Mouse (Mus musculus) embryo, embryonic 9.5 days (tissue): Measurements from ENCODE around the gene Apol10b.
A peak's percentile ranks its signal among the peaks of the same experiment; 100 is the strongest.
"Not testable (repeated sequence)": the region's sequence is repeated elsewhere in the genome, so short reads cannot be mapped to it uniquely, and the experiment has no call there.

ENCODE experiments used
- DNase-seq: peaks from one replicate; pipeline ENCODE4 v3.0.0-alpha.2; 2017; ENCODE audit errors: extremely low spot score

Gene Apol10b

GRCm38 (mm10) chr15:77595961-77596360, at the start of gene Apol10b:
Apol10b (minus strand) TSS chr15:77596125.
- no peak for DNase-seq

GRCm38 (mm10) chr15:77643176-77643575, 47.3 kb upstream of the Apol10b start, which contains the start of gene Apol11b:
Apol11b (minus strand) TSS chr15:77643286.
- not testable (repeated sequence) for DNase-seq

- DNase-seq: not testable (repeated sequence)
These were observed 33.9 kb upstream of the Apol10b start for GRCm38 (mm10) chr15:77629822-77630221.

GRCm38 (mm10) chr15:77628647-77629046, 32.7 kb upstream of the Apol10b start:
- DNase-seq: peak; percentile 6

GRCm38 (mm10) chr15:77626471-77626870, 30.5 kb upstream of the Apol10b start:
- not testable (repeated sequence) for DNase-seq

GRCm38 (mm10) chr15:77624710-77625109, 28.8 kb upstream of the Apol10b start:
- no peak for DNase-seq

GRCm38 (mm10) chr15:77606069-77606468, 10.1 kb upstream of the Apol10b start:
- no peak for DNase-seq

- no peak for DNase-seq
These were observed 3.0 kb upstream of the Apol10b start, which contains the start of gene Gm36245 for GRCm38 (mm10) chr15:77598958-77599357. Gm36245 (plus strand) TSS chr15:77599258.

GRCm38 (mm10) chr15:77598429-77598828, 2.5 kb upstream of the Apol10b start:
- no peak for DNase-seq

GRCm38 (mm10) chr15:77593557-77593956, 2.4 kb downstream of the Apol10b start:
- DNase-seq: no peak

GRCm38 (mm10) chr15:77590881-77591280, 5.0 kb downstream of the Apol10b start:
- DNase-seq: no peak

- no peak for DNase-seq
These were observed 6.9 kb downstream of the Apol10b start for GRCm38 (mm10) chr15:77588981-77589380.

GRCm38 (mm10) chr15:77587026-77587425, 8.9 kb downstream of the Apol10b start:
- DNase-seq: no peak

- DNase-seq: no peak
These were observed 14.2 kb downstream of the Apol10b start for GRCm38 (mm10) chr15:77581681-77582080.

GRCm38 (mm10) chr15:77579311-77579710, 16.6 kb downstream of the Apol10b start:
- no peak for DNase-seq

- DNase-seq: no peak
These were observed 17.1 kb downstream of the Apol10b start for GRCm38 (mm10) chr15:77578801-77579200.

- DNase-seq: no peak
These were observed 32.7 kb downstream of the Apol10b start for GRCm38 (mm10) chr15:77563219-77563618.

GRCm38 (mm10) chr15:77561792-77562191, 34.1 kb downstream of the Apol10b start, which contains the start of gene 1700025B11Rik:
1700025B11Rik (minus strand) TSS chr15:77561892.
- no peak for DNase-seq

GRCm38 (mm10) chr15:77539221-77539620, 56.7 kb downstream of the Apol10b start:
- not testable (repeated sequence) for DNase-seq
